Mouse (Mus musculus) MEL (cell line): Measurements from ENCODE around the gene Tlr6.

Source experiments
- CTCF ChIP-seq, 3 experiments: IDR thresholded peaks in 2 of 3; conservative IDR thresholded peaks in 1 of 3; 2 replicates each; pipeline ENCODE4 v1.5.1; 2011 to 2012; ENCODE audit warnings: low read length in 3 of 3, low read depth in 2 of 3, mild to moderate bottlenecking in 2 of 3, improper control_type of control experiment in 1 of 3, inconsistent platforms in 1 of 3, mixed read lengths in 1 of 3, moderate library complexity in 1 of 3; ENCODE audit not compliant: control insufficient read depth in 1 of 3, insufficient read depth in 1 of 3, poor library complexity in 1 of 3, severe bottlenecking in 1 of 3
- MAX ChIP-seq: IDR thresholded peaks from 2 replicates; pipeline ENCODE4 v1.6.1; 2011; ENCODE audit warnings: low read length, improper control_type of control experiment
- USF1 ChIP-seq: IDR thresholded peaks from 2 replicates; pipeline ENCODE4 v1.6.1; 2014; ENCODE audit warnings: low read depth, mild to moderate bottlenecking, inconsistent platforms, low read length, improper control_type of control experiment, moderate library complexity

GRCm38 (mm10) chr5:64969861-64970771 is 10.2 kb upstream of the Tlr6 start, which contains the start of gene Fam114a1:
- TF ChIP-seq CTCF (IDR thresholded peaks at IDR 0.05 in 2 of 3, conservative IDR thresholded peaks at IDR 0.05 in 1 of 3; ENCODE audit: control insufficient read depth in 1 of 3, insufficient read depth in 1 of 3, low read depth in 2 of 3, low read length in 3 of 3, poor library complexity in 1 of 3, severe bottlenecking in 1 of 3): no peak
- no peak for TF ChIP-seq USF1
- no peak for TF ChIP-seq MAX
